8 mouse cellular contexts compared by ENCODE assay signal in genomic region chr6:87671771-87672517, GRCm38 (mm10). TPM values are rescaled to one million over a fixed set of nuclear protein-coding genes. Genes with fewer than 3 reads are reported as not detected.
DNase-seq lines count a peak whose midpoint lies in the region; ATAC-seq and TF ChIP-seq lines count a peak whose summit lies in the region.

Aplf (minus strand) TSS chr6:87672193.

- peak; percentile 100 for ATAC-seq in forebrain, embryonic 15.5 days (replicated peaks)
- ATAC-seq in neutrophil, adult 5-6 weeks (ENCODE audit: extremely low read depth, insufficient number of reproducible peaks, low FRiP score, poor library complexity, severe bottlenecking) = peak; percentile 98

- H3K4me2 ChIP-seq in forebrain, embryonic 15.5 days (replicated peaks) = peak within 1 kb of the TSS; percentile 92

- no peak within 1 kb of the TSS for H3K27ac ChIP-seq in ES-E14 (ENCODE audit: insufficient read depth, low read depth, low read length, poor library complexity, severe bottlenecking)
- H3K27ac ChIP-seq in forebrain, embryonic 15.5 days (replicated peaks) = peak within 1 kb of the TSS; percentile 57

- in situ Hi-C loops in ES-E14 (cut with MboI; ENCODE audit: low sequenced_read_pairs in 2 of 2, unreplicated experiment in 2 of 2) = no loop called here

- DNase-seq in ES-E14 (ENCODE audit: low read depth, low spot score) = peak; percentile 98
- DNase-seq in cerebellum, adult 11-12 months = peak; percentile 92
- peak; percentile 85 for DNase-seq in heart, postnatal 25 days (ENCODE audit: low spot score)
- peak; percentile 89 to 94 for DNase-seq in layer of hippocampus, adult 18-20 months (ENCODE audit: low spot score in 2 of 2)
- DNase-seq in lung, adult 2 months = peak; percentile 81
- DNase-seq in thymus, adult 18-20 months = peak; percentile 71 to 87

- H3K36me3 ChIP-seq in ES-E14 (ENCODE audit: control insufficient read depth, insufficient read depth, low read length, poor library complexity, severe bottlenecking) = no peaks in the 10 kb centered on the region
- H3K36me3 ChIP-seq in forebrain, embryonic 15.5 days = no peaks in the 10 kb centered on the region

- peak within 1 kb of the TSS; percentile 65 for H3K9ac ChIP-seq in ES-E14 (ENCODE audit: insufficient read depth, low read depth, low read length, poor library complexity, severe bottlenecking)
- peak within 1 kb of the TSS; percentile 67 for H3K9ac ChIP-seq in forebrain, embryonic 15.5 days (replicated peaks)

- no peak for TF ChIP-seq CTCF in lung, adult 2 months (IDR thresholded peaks at IDR 0.05; ENCODE audit: insufficient read depth, low read length)

- H3K9me3 ChIP-seq in ES-E14 (ENCODE audit: control insufficient read depth, insufficient read depth, low read depth, low read length) = no peaks in the 10 kb centered on the region
- no peaks in the 10 kb centered on the region for H3K9me3 ChIP-seq in forebrain, embryonic 15.5 days

- under 1% methylated on average over 33 of the region's 33 CpGs for WGBS in forebrain, embryonic 15.5 days
- under 1% methylated on average over 33 of the region's 33 CpGs for WGBS in lung, adult 2 months

- peak within 1 kb of the TSS; percentile 74 to 79 for H3K4me3 ChIP-seq in ES-E14 (ENCODE audit: insufficient read depth in 1 of 2, low read depth in 1 of 2, low read length in 2 of 2, poor library complexity in 1 of 2, severe bottlenecking in 1 of 2)
- H3K4me3 ChIP-seq in forebrain, embryonic 15.5 days = peak within 1 kb of the TSS; percentile 79
- peak within 1 kb of the TSS; percentile 76 for H3K4me3 ChIP-seq in lung, adult 2 months (replicated peaks; ENCODE audit: extremely low read depth, low read depth, low read length)

- intact Hi-C loops in heart, postnatal 25 days (cut with DNase I) = loop anchor here (2.0 to 5.0 kb wide), 2 partner anchors 205 to 275 kb away; no protein-coding TSS in a partner anchor

- H3K27me3 ChIP-seq in forebrain, embryonic 15.5 days = no peaks in the 10 kb centered on the region

- H3K4me1 ChIP-seq in ES-E14 (ENCODE audit: control insufficient read depth in 2 of 2, insufficient read depth in 2 of 2, low read length in 2 of 2, poor library complexity in 1 of 2) = peaks cover 0 to 2% of the 10 kb centered on the region in 2 experiments; a peak in 1 of 4 replicates
- peaks cover 23% of the 10 kb centered on the region for H3K4me1 ChIP-seq in forebrain, embryonic 15.5 days
- H3K4me1 ChIP-seq in lung, adult 2 months (ENCODE audit: control insufficient read depth, insufficient read depth, low read length) = 0 out of 2 replicates have a peak, but pooled peaks cover 2% of the 10 kb centered on the region

- 0 out of 2 replicates have a peak, but pooled peaks have one; percentile 12 for TF ChIP-seq POLR2A in lung, adult 2 months (IDR thresholded peaks at IDR 0.05; ENCODE audit: borderline replicate concordance, extremely low read depth, low read depth, low read length)

TF ChIP-seq in ES-E14, 5 proteins besides CTCF, POLR2A, EP300 and RAD21:
- TF ChIP-seq ZC3H11A (IDR thresholded peaks at IDR 0.05; ENCODE audit: borderline replicate concordance, low read depth, low read length) (no peak), HCFC1 (IDR thresholded peaks at IDR 0.05; ENCODE audit: borderline replicate concordance, insufficient read depth, low read length) (peak; percentile 99), CHD2 (IDR thresholded peaks at IDR 0.05; ENCODE audit: low read depth, low read length) (peak; percentile 44; the same call in 1 of the 2 replicates), ZNF384 (IDR thresholded peaks at IDR 0.05; ENCODE audit: low read depth, low read length) (no peak), MAFK (IDR thresholded peaks at IDR 0.05; ENCODE audit: insufficient read depth, low read depth, low read length) (no peak)

RNA-seq across cellular contexts. Expression of gene Aplf, which starts in this region (rescaled TPM):
- total RNA-seq in ES-E14 (2012; rRNA removed) = 9.1 and 10.4 TPM in 2 replicates
- 12.9 and 13.9 TPM in 2 replicates for polyA plus RNA-seq in forebrain, embryonic 15.5 days (2015; fragmentation: Nextera tagmentation; extraction: Ambion mirVana)
- 1 to 10 TPM; 2.3 to 2.6 TPM for total RNA-seq in heart, postnatal 25 days (2021)
- total RNA-seq in layer of hippocampus, adult 18-20 months (2021) = 1 to 10 TPM; 7.5 to 7.9 TPM
- 2.4 and 3.6 TPM in 2 replicates for polyA plus RNA-seq in lung, adult 2 months (2012; rRNA removed)
- 8.2 and 10.0 TPM in 2 replicates for total RNA-seq in neutrophil, adult 5-6 weeks (2017)
